Mouse (Mus musculus) MEL (cell line): Measurements from ENCODE around the gene Zc3hav1. TPM values are rescaled to one million over a fixed set of nuclear protein-coding genes. Genes with fewer than 3 reads are reported as not detected.

ENCODE experiments used
- DNase-seq: peaks from one replicate; pipeline ENCODE4 v3.0.0; 2011; ENCODE audit warnings: low read depth, low spot score
- H3K27ac ChIP-seq: 2 replicates; pipeline ENCODE4 v1.5.1; 2012; ENCODE audit warnings: low read depth, mild to moderate bottlenecking, control low read depth, low read length, moderate library complexity; ENCODE audit not compliant: control insufficient read depth
- H3K27me3 ChIP-seq, 2 experiments: fragments of 150-350 bp in 1 of 2; sonication (generic) in 1 of 2; 2 replicates each; pipeline ENCODE4 v1.6.1; 2012; ENCODE audit warnings: low read length in 2 of 2, mild to moderate bottlenecking in 2 of 2, improper control_type of control experiment in 1 of 2, moderate library complexity in 1 of 2; ENCODE audit not compliant: insufficient read depth in 2 of 2, control insufficient read depth in 1 of 2
- H3K36me3 ChIP-seq, 2 experiments: 2 replicates each; pipeline ENCODE4 v1.6.1; 2012 to 2014; ENCODE audit warnings: low read length in 2 of 2, improper control_type of control experiment in 1 of 2, inconsistent platforms in 1 of 2, mild to moderate bottlenecking in 1 of 2; ENCODE audit not compliant: insufficient read depth in 2 of 2, control insufficient read depth in 1 of 2
- H3K4me1 ChIP-seq, 2 experiments: fragments of 150-350 bp in 1 of 2; sonication (generic) in 1 of 2; 2 replicates each; pipeline ENCODE4 v1.6.1; 2012; ENCODE audit warnings: low read length in 2 of 2, improper control_type of control experiment in 1 of 2, mild to moderate bottlenecking in 1 of 2; ENCODE audit not compliant: insufficient read depth in 2 of 2, control insufficient read depth in 1 of 2
- H3K4me3 ChIP-seq, 2 experiments: fragments of 150-350 bp in 1 of 2; sonication (generic) in 1 of 2; 2 replicates each; pipeline ENCODE4 v1.5.1; 2012; ENCODE audit warnings: low read depth in 2 of 2, low read length in 2 of 2, mild to moderate bottlenecking in 2 of 2, moderate library complexity in 2 of 2, control low read depth in 1 of 2, improper control_type of control experiment in 1 of 2; ENCODE audit not compliant: control insufficient read depth in 1 of 2, insufficient read depth in 1 of 2
- H3K79me2 ChIP-seq: 2 replicates; pipeline ENCODE4 v1.6.1; 2012; ENCODE audit warnings: mild to moderate bottlenecking, low read length, moderate library complexity; ENCODE audit not compliant: control insufficient read depth, poor library complexity, insufficient read depth
- H3K9ac ChIP-seq: 2 replicates; pipeline ENCODE4 v1.6.1; 2012; ENCODE audit warnings: low read depth, mild to moderate bottlenecking, control low read depth, low read length, moderate library complexity; ENCODE audit not compliant: control insufficient read depth, poor library complexity, severe bottlenecking
- H3K9me3 ChIP-seq: fragments of 150-350 bp; sonication (generic); replicated peaks from 2 replicates; pipeline ENCODE4 v1.6.1; 2012; ENCODE audit warnings: mild to moderate bottlenecking, low read length, improper control_type of control experiment, moderate library complexity; ENCODE audit not compliant: insufficient read depth
- CHD1 ChIP-seq: IDR thresholded peaks from 2 replicates; pipeline ENCODE4 v1.6.1; 2012; ENCODE audit warnings: low read depth, mild to moderate bottlenecking, inconsistent platforms, low read length, improper control_type of control experiment
- CTCF ChIP-seq, 3 experiments: IDR thresholded peaks in 2 of 3; conservative IDR thresholded peaks in 1 of 3; 2 replicates each; pipeline ENCODE4 v1.5.1; 2011 to 2012; ENCODE audit warnings: low read length in 3 of 3, low read depth in 2 of 3, mild to moderate bottlenecking in 2 of 3, improper control_type of control experiment in 1 of 3, inconsistent platforms in 1 of 3, mixed read lengths in 1 of 3, moderate library complexity in 1 of 3; ENCODE audit not compliant: control insufficient read depth in 1 of 3, insufficient read depth in 1 of 3, poor library complexity in 1 of 3, severe bottlenecking in 1 of 3
- E2F4 ChIP-seq: IDR thresholded peaks from 2 replicates; pipeline ENCODE4 v1.6.1; 2011; ENCODE audit warnings: low read depth, low read length, improper control_type of control experiment, borderline replicate concordance
- ELF1 ChIP-seq: IDR thresholded peaks from 2 replicates; pipeline ENCODE4 v1.6.1; 2014; ENCODE audit warnings: low read depth, mild to moderate bottlenecking, inconsistent platforms, low read length, improper control_type of control experiment, moderate library complexity
- EP300 ChIP-seq, 2 experiments: IDR thresholded peaks; 2 replicates each; pipeline ENCODE4 v1.6.1; 2011; ENCODE audit warnings: improper control_type of control experiment in 2 of 2, low read length in 2 of 2, low read depth in 1 of 2, mild to moderate bottlenecking in 1 of 2
- ETS1 ChIP-seq: IDR thresholded peaks from 2 replicates; pipeline ENCODE4 v1.6.1; 2012; ENCODE audit warnings: low read depth, mild to moderate bottlenecking, inconsistent platforms, low read length, improper control_type of control experiment, moderate library complexity
- GABPA ChIP-seq: IDR thresholded peaks from 2 replicates; pipeline ENCODE4 v1.6.1; 2012; ENCODE audit warnings: low read depth, mild to moderate bottlenecking, inconsistent platforms, low read length, improper control_type of control experiment, moderate library complexity
- GATA1 ChIP-seq: IDR thresholded peaks from 2 replicates; pipeline ENCODE4 v1.6.1; 2011; ENCODE audit warnings: low read depth, low read length, improper control_type of control experiment
- HCFC1 ChIP-seq: IDR thresholded peaks from 2 replicates; pipeline ENCODE4 v1.6.1; 2012; ENCODE audit warnings: low read depth, mild to moderate bottlenecking, inconsistent platforms, low read length, improper control_type of control experiment, moderate library complexity
- JUND ChIP-seq: IDR thresholded peaks from 2 replicates; pipeline ENCODE4 v1.6.1; 2011; ENCODE audit warnings: low read depth, mild to moderate bottlenecking, improper control_type of control experiment, low read length
- MAX ChIP-seq: IDR thresholded peaks from 2 replicates; pipeline ENCODE4 v1.6.1; 2011; ENCODE audit warnings: low read length, improper control_type of control experiment
- MEF2A ChIP-seq: IDR thresholded peaks from 2 replicates; pipeline ENCODE4 v1.6.1; 2014; ENCODE audit warnings: low read depth, mild to moderate bottlenecking, inconsistent platforms, low read length, improper control_type of control experiment; ENCODE audit not compliant: poor library complexity, insufficient replicate concordance, severe bottlenecking; ENCODE audit errors: extremely low read depth
- MYB ChIP-seq: IDR thresholded peaks from 2 replicates; pipeline ENCODE4 v1.6.1; 2011; ENCODE audit warnings: mild to moderate bottlenecking, low read depth, low read length, improper control_type of control experiment
- NELFE ChIP-seq: IDR thresholded peaks from 2 replicates; pipeline ENCODE4 v1.6.1; 2011; ENCODE audit warnings: low read depth, low read length, improper control_type of control experiment
- POLR2A ChIP-seq, 2 experiments: IDR thresholded peaks; 2 replicates each; pipeline ENCODE4 v1.6.1; 2011 to 2012; ENCODE audit warnings: low read length in 2 of 2, mild to moderate bottlenecking in 2 of 2, control low read depth in 1 of 2, improper control_type of control experiment in 1 of 2, low read depth in 1 of 2, moderate library complexity in 1 of 2; ENCODE audit not compliant: control insufficient read depth in 1 of 2, insufficient read depth in 1 of 2, poor library complexity in 1 of 2
- POLR2AphosphoS2 ChIP-seq: IDR thresholded peaks from 2 replicates; pipeline ENCODE4 v1.6.1; 2011; ENCODE audit warnings: low read length, improper control_type of control experiment
- RAD21 ChIP-seq: IDR thresholded peaks from 2 replicates; pipeline ENCODE4 v1.6.1; 2011; ENCODE audit warnings: mild to moderate bottlenecking, low read depth, low read length, improper control_type of control experiment
- SMC3 ChIP-seq: IDR thresholded peaks from 2 replicates; pipeline ENCODE4 v1.6.1; 2011; ENCODE audit warnings: low read depth, low read length, improper control_type of control experiment
- TCF12 ChIP-seq: IDR thresholded peaks from 2 replicates; pipeline ENCODE4 v1.6.1; 2014; ENCODE audit warnings: low read depth, mild to moderate bottlenecking, inconsistent platforms, low read length, improper control_type of control experiment, moderate library complexity
- USF1 ChIP-seq: IDR thresholded peaks from 2 replicates; pipeline ENCODE4 v1.6.1; 2014; ENCODE audit warnings: low read depth, mild to moderate bottlenecking, inconsistent platforms, low read length, improper control_type of control experiment, moderate library complexity
- USF2 ChIP-seq, 2 experiments: IDR thresholded peaks; 2 replicates each; pipeline ENCODE4 v1.6.1; 2011 to 2012; ENCODE audit warnings: improper control_type of control experiment in 2 of 2, low read length in 2 of 2, borderline replicate concordance in 1 of 2, inconsistent platforms in 1 of 2, low read depth in 1 of 2, mild to moderate bottlenecking in 1 of 2; ENCODE audit not compliant: insufficient read depth in 1 of 2
- ZC3H11A ChIP-seq: IDR thresholded peaks from 2 replicates; pipeline ENCODE4 v1.6.1; 2012; ENCODE audit warnings: low read depth, mild to moderate bottlenecking, inconsistent platforms, low read length, improper control_type of control experiment
- ZKSCAN1 ChIP-seq: IDR thresholded peaks from 2 replicates; pipeline ENCODE4 v1.6.1; 2012; ENCODE audit warnings: low read depth, mild to moderate bottlenecking, inconsistent platforms, low read length, improper control_type of control experiment, moderate library complexity
- ZMIZ1 ChIP-seq: IDR thresholded peaks from 2 replicates; pipeline ENCODE4 v1.6.1; 2012; ENCODE audit warnings: low read depth, mild to moderate bottlenecking, inconsistent platforms, low read length, improper control_type of control experiment, moderate library complexity
- ZNF384 ChIP-seq: IDR thresholded peaks from 2 replicates; pipeline ENCODE4 v1.6.1; 2012; ENCODE audit warnings: low read depth, mild to moderate bottlenecking, inconsistent platforms, low read length, improper control_type of control experiment
- polyA plus RNA-seq, 2 experiments: library from polyadenylated mRNA; stranded (reverse) in 1 of 2; unstranded in 1 of 2; fragments of >175 nt in 1 of 2; fragments of >200 nt in 1 of 2; gene quantifications; 2 replicates each; pipeline versions ENCODE4 v1.2.1 to v1.2.4; 2012; ENCODE audit warnings: low replicate concordance in 2 of 2, low read depth in 1 of 2; ENCODE audit not compliant: insufficient read length in 2 of 2, insufficient read depth in 1 of 2, missing spikeins in 1 of 2
- total RNA-seq: library from RNA; depleted of rRNA; stranded (reverse); fragments of 300-350 nt; gene quantifications from 2 replicates; pipeline ENCODE4 v1.2.3, GENCODE M21; 2012

Gene Zc3hav1
- total and polyA plus RNA-seq, 3 experiments = 66.6 to 71.0 (median 68.3) TPM

- Histone ChIP-seq H3K4me3 (no peak overlapping the region), H3K79me2 (no peaks in the 10 kb centered on the region), H3K9ac (no peak overlapping the region), H3K4me1 (no peaks in the 10 kb centered on the region), H3K36me3 (no peaks in the 10 kb centered on the region), H3K9me3 (no peaks in the 10 kb centered on the region), H3K27ac (no peak overlapping the region), H3K27me3 (peaks cover 0 to 2% of the 10 kb centered on the region in 2 experiments; a peak in 1 of 4 replicates)
- DNase-seq = peak; percentile 27
- TF ChIP-seq ELF1 (no peak), ZKSCAN1 (no peak), CHD1 (no peak), SMC3 (peak; percentile 39; the same call in 1 of the 2 replicates), POLR2AphosphoS2 (no peak), USF2 (IDR thresholded peaks at IDR 0.05; ENCODE audit: borderline replicate concordance in 1 of 2, insufficient read depth in 1 of 2, low read depth in 1 of 2, low read length in 2 of 2) (no peak), GABPA (no peak), E2F4 (no peak), NELFE (no peak), POLR2A (IDR thresholded peaks at IDR 0.05; ENCODE audit: control insufficient read depth in 1 of 2, insufficient read depth in 1 of 2, low read depth in 1 of 2, low read length in 2 of 2, poor library complexity in 1 of 2) (no peak), ZNF384 (no peak), ETS1 (no peak), MYB (no peak), ZMIZ1 (no peak), TCF12 (no peak), RAD21 (peak; percentile 41), MEF2A (no peak), CTCF (IDR thresholded peaks at IDR 0.05 in 2 of 3, conservative IDR thresholded peaks at IDR 0.05 in 1 of 3; ENCODE audit: control insufficient read depth in 1 of 3, insufficient read depth in 1 of 3, low read depth in 2 of 3, low read length in 3 of 3, poor library complexity in 1 of 3, severe bottlenecking in 1 of 3) (peak; percentile 15 to 58 (median 39); a peak in 3 of 6 replicates), MAX (no peak), EP300 (IDR thresholded peaks at IDR 0.05; ENCODE audit: low read depth in 1 of 2, low read length in 2 of 2) (no peak), GATA1 (no peak)
These were observed 15.5 kb upstream of the Zc3hav1 start for GRCm38 (mm10) chr6:38369945-38370344.

GRCm38 (mm10) chr6:38364121-38364520, 9.7 kb upstream of the Zc3hav1 start:
- Histone ChIP-seq H3K27me3 (no peaks in the 10 kb centered on the region), H3K36me3 (peaks cover 0 to 19% of the 10 kb centered on the region in 2 experiments; a peak in 2 of 4 replicates), H3K9me3 (no peaks in the 10 kb centered on the region), H3K4me1 (peaks cover 8 to 27% of the 10 kb centered on the region in 2 experiments), H3K9ac (no peak overlapping the region), H3K79me2 (no peaks in the 10 kb centered on the region), H3K27ac (no peak overlapping the region), H3K4me3 (no peak overlapping the region)
- DNase-seq = no peak
- TF ChIP-seq SMC3 (no peak), ZC3H11A (no peak), EP300 (IDR thresholded peaks at IDR 0.05; ENCODE audit: low read depth in 1 of 2, low read length in 2 of 2) (no peak), POLR2A (IDR thresholded peaks at IDR 0.05; ENCODE audit: control insufficient read depth in 1 of 2, insufficient read depth in 1 of 2, low read depth in 1 of 2, low read length in 2 of 2, poor library complexity in 1 of 2) (no peak), NELFE (no peak), CTCF (IDR thresholded peaks at IDR 0.05 in 2 of 3, conservative IDR thresholded peaks at IDR 0.05 in 1 of 3; ENCODE audit: control insufficient read depth in 1 of 3, insufficient read depth in 1 of 3, low read depth in 2 of 3, low read length in 3 of 3, poor library complexity in 1 of 3, severe bottlenecking in 1 of 3) (no peak), CHD1 (no peak), HCFC1 (no peak), TCF12 (no peak), JUND (no peak), MEF2A (no peak), USF1 (no peak)
